Mouse (Mus musculus): ENCODE measurements around the gene Ppp1r16b. TPM values are rescaled to one million over a fixed set of nuclear protein-coding genes. Genes with fewer than 3 reads are reported as not detected.
A peak's percentile ranks its signal among the peaks of the same experiment; 100 is the strongest.

Ppp1r16b gene
- 10 to 100 TPM; 13.8 to 14.2 TPM for total RNA-seq (2021)

- DNase-seq, result no peak
These were observed at the start of gene Ppp1r16b for GRCm38 (mm10) chr2:158665098-158665497. Gene Ppp1r16b, plus strand, starts transcription at chr2:158665398.

GRCm38 (mm10) chr2:158615702-158616101 is 49.5 kb upstream of the Ppp1r16b start:
- DNase-seq, result no peak

- DNase-seq, result no peak
These were observed 48.9 kb upstream of the Ppp1r16b start for GRCm38 (mm10) chr2:158616296-158616695.

- DNase-seq, result no peak
These were observed 48.4 kb upstream of the Ppp1r16b start for GRCm38 (mm10) chr2:158616790-158617189.

GRCm38 (mm10) chr2:158624718-158625222 is 40.4 kb upstream of the Ppp1r16b start, which contains the start of gene Actr5:
Gene Actr5, plus strand, starts transcription at chr2:158624888.
- peak; percentile 95 for DNase-seq

- no peak for DNase-seq
These were observed 40.0 kb upstream of the Ppp1r16b start for GRCm38 (mm10) chr2:158625231-158625630.

GRCm38 (mm10) chr2:158625697-158626096 is 39.5 kb upstream of the Ppp1r16b start:
- DNase-seq, result no peak

GRCm38 (mm10) chr2:158628858-158629257 is 36.3 kb upstream of the Ppp1r16b start:
- DNase-seq, result no peak

- peak; percentile 35 for DNase-seq
These were observed 35.8 kb upstream of the Ppp1r16b start for GRCm38 (mm10) chr2:158629414-158629813.

GRCm38 (mm10) chr2:158631873-158632272 is 33.3 kb upstream of the Ppp1r16b start:
- no peak for DNase-seq

- DNase-seq, result peak; percentile 76
These were observed 23.3 kb upstream of the Ppp1r16b start for GRCm38 (mm10) chr2:158641869-158642268.

- DNase-seq, result no peak
These were observed 22.6 kb upstream of the Ppp1r16b start for GRCm38 (mm10) chr2:158642587-158642986.

- no peak for DNase-seq
These were observed 21.4 kb upstream of the Ppp1r16b start for GRCm38 (mm10) chr2:158643791-158644190.

- DNase-seq, result no peak
These were observed 13.9 kb upstream of the Ppp1r16b start for GRCm38 (mm10) chr2:158651159-158651908.

- DNase-seq, result peak; percentile 80
These were observed 12.2 kb upstream of the Ppp1r16b start for GRCm38 (mm10) chr2:158652985-158653384.

- peak; percentile 29 for DNase-seq
These were observed 10.5 kb upstream of the Ppp1r16b start for GRCm38 (mm10) chr2:158654717-158655116.

GRCm38 (mm10) chr2:158655806-158656205 is 9.4 kb upstream of the Ppp1r16b start:
- no peak for DNase-seq

- peak; percentile 32 for DNase-seq
These were observed 6.4 kb upstream of the Ppp1r16b start for GRCm38 (mm10) chr2:158658822-158659221.

GRCm38 (mm10) chr2:158659346-158659745 is 5.9 kb upstream of the Ppp1r16b start:
- DNase-seq, result no peak

- DNase-seq, result no peak
These were observed 1.0 kb downstream of the Ppp1r16b start for GRCm38 (mm10) chr2:158666071-158666800.

GRCm38 (mm10) chr2:158667022-158667670 is 1.9 kb downstream of the Ppp1r16b start:
- peak; percentile 57 for DNase-seq

- DNase-seq, result peak; percentile 35
These were observed 2.7 kb downstream of the Ppp1r16b start for GRCm38 (mm10) chr2:158667671-158668432.

All from heart, postnatal 4 days (tissue).